Mouse (Mus musculus) erythroblast, embryonic 14.5 days (primary cell): ENCODE data around the gene Lypd5.

Experiments
- GATA1 ChIP-seq: IDR thresholded peaks from 2 replicates; pipeline ENCODE4 v1.6.1; 2012; ENCODE audit warnings: low read length, inconsistent platforms, mixed read lengths
- TAL1 ChIP-seq: IDR thresholded peaks from 3 replicates; pipeline ENCODE4 v1.6.1; 2012; ENCODE audit warnings: low read length, inconsistent platforms, mixed read lengths

DNA sequence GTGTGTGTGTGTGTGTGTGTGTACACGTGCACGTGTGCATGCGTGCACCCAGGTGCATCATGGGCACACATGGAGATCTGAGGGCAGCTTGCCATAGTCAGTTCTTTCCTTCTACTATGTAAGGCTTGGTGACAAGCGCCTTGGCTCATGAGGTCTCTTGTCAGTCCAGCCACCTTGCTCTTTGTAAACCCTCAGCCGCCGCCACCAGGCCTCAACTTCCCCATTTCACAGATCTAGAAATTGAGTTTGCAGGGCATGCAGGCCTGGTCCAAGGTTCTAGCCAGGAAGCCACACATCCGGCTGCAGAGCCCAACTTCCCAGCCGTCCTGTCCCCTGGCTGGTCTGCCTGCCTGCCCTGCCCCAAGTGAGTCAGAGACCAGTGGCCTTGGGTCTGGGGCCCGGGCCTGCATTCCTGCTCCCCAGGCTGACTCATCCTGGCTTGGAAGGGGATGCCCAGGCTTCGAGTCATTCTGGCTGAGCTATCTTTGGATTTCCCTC lies 38.1 kb downstream of the Lypd5 start:
- TF ChIP-seq GATA1 (no peak), TAL1 (no peak)
